Mouse (Mus musculus) R1 (cell line): ENCODE data around the gene Zfp668.
"Not testable (repeated sequence)": the region's sequence is repeated elsewhere in the genome, so short reads cannot be mapped to it uniquely, and the experiment has no call there.

Experiments
- DNase-seq: peaks from one replicate; pipeline ENCODE4 v3.0.0-alpha.2; 2018; ENCODE audit warnings: low read depth, low spot score

Zfp668 gene

GRCm38 (mm10) chr7:127842001-127842718 lies 34.5 kb downstream of the Zfp668 start:
- peak; percentile 91 for DNase-seq

GRCm38 (mm10) chr7:127841340-127842000 lies 35.2 kb downstream of the Zfp668 start:
- peak; percentile 92 for DNase-seq

- DNase-seq: no peak
Measured at GRCm38 (mm10) chr7:127840886-127841285, 35.7 kb downstream of the Zfp668 start.

GRCm38 (mm10) chr7:127840031-127840430 lies 36.6 kb downstream of the Zfp668 start:
- not testable (repeated sequence) for DNase-seq

- DNase-seq: peak; percentile 41
Measured at GRCm38 (mm10) chr7:127837878-127838277, 38.8 kb downstream of the Zfp668 start.

GRCm38 (mm10) chr7:127837473-127837872 lies 39.2 kb downstream of the Zfp668 start:
- no peak for DNase-seq

GRCm38 (mm10) chr7:127835550-127835949 lies 41.1 kb downstream of the Zfp668 start:
- no peak for DNase-seq

- peak; percentile 44 for DNase-seq
Measured at GRCm38 (mm10) chr7:127824176-127824871, 52.3 kb downstream of the Zfp668 start, which contains the start of the genes Stx4a and Stx1b. Stx4a (plus strand) TSS chr7:127824294. Stx1b (minus strand) TSS chr7:127824549.

- no peak for DNase-seq
Measured at GRCm38 (mm10) chr7:127823236-127824171, 53.1 kb downstream of the Zfp668 start.

- DNase-seq: no peak
Measured at GRCm38 (mm10) chr7:127822494-127822893, 54.1 kb downstream of the Zfp668 start.

GRCm38 (mm10) chr7:127820836-127821509 lies 55.7 kb downstream of the Zfp668 start:
- DNase-seq: no peak

- DNase-seq: no peak
Measured at GRCm38 (mm10) chr7:127817776-127818175, 58.9 kb downstream of the Zfp668 start.

- DNase-seq: no peak
Measured at GRCm38 (mm10) chr7:127817053-127817452, 59.6 kb downstream of the Zfp668 start.

- peak; percentile 74 for DNase-seq
Measured at GRCm38 (mm10) chr7:127815954-127816821, 60.4 kb downstream of the Zfp668 start.

- DNase-seq: no peak
Measured at GRCm38 (mm10) chr7:127815116-127815665, 61.4 kb downstream of the Zfp668 start.

- DNase-seq: no peak
Measured at GRCm38 (mm10) chr7:127814241-127814921, 62.2 kb downstream of the Zfp668 start.

- DNase-seq: no peak
Measured at GRCm38 (mm10) chr7:127813821-127814220, 62.8 kb downstream of the Zfp668 start.
